Mouse (Mus musculus): ENCODE data around the gene Smarca4. TPM values are rescaled to one million over a fixed set of nuclear protein-coding genes. Genes with fewer than 3 reads are reported as not detected.

Smarca4 gene
- total RNA-seq (2014; rRNA removed) (13.1 and 15.8 TPM in 2 replicates), polyA plus RNA-seq (2012; rRNA removed) (15.2 and 15.9 TPM in 2 replicates)

GRCm38 (mm10) chr9:21615617-21616231 lies at the start of gene Smarca4:
TSS of gene Smarca4 (plus strand) at chr9:21616169.
- peak within 1 kb of the TSS; percentile 88 for H3K9ac ChIP-seq (ENCODE audit: low read depth, low read length)
- H3K27ac ChIP-seq (replicated peaks; ENCODE audit: insufficient read depth, low read depth, low read length): peak within 1 kb of the TSS; percentile 86
- peak; percentile 89 for DNase-seq (ENCODE audit: extremely low read depth, low read depth, low spot score)
- peaks cover 4% of the 10 kb centered on the region for H3K4me1 ChIP-seq (ENCODE audit: control insufficient read depth, insufficient read depth, low read length)
- no peaks in the 10 kb centered on the region for H3K36me3 ChIP-seq (ENCODE audit: control insufficient read depth, insufficient read depth, low read length)
- TF ChIP-seq CTCF (IDR thresholded peaks at IDR 0.05; ENCODE audit: low read depth, low read length) (no peak), POLR2A (IDR thresholded peaks at IDR 0.05; ENCODE audit: extremely low read depth, insufficient read depth, low read length) (peak; percentile 72)
- peak within 1 kb of the TSS; percentile 90 for H3K4me3 ChIP-seq (ENCODE audit: insufficient read depth, low read depth, low read length)
- peaks cover 20% of the 10 kb centered on the region; the same call in 1 of the 2 replicates for H3K79me2 ChIP-seq (ENCODE audit: control insufficient read depth, insufficient read depth, low read length)
- WGBS: 2% methylated on average over 44 of the region's 45 CpGs
- no peaks in the 10 kb centered on the region for H3K27me3 ChIP-seq (ENCODE audit: control insufficient read depth, insufficient read depth, low read length)

DNA sequence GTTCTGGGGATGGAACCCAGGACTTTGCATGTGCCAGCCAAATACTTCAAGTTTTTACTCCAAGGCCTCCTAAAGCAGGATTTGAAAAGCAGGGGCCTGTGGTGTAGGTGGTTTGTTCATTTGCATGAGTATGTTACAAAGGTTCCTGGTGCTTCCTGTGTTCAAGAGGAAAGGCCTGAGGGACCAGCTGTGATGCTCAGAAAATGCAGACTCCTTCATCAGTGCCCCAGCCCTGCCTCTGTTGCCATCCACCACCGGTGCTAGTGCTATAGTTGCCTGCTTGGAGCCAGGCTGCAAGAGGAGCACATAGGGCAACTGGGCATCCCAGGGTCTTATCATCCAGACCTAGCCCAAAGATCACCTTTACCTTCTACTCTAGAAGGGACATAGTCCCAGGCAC lies 49.4 kb upstream of the Smarca4 start:
- DNase-seq (ENCODE audit: extremely low read depth, low read depth, low spot score): no peak
- TF ChIP-seq CTCF (IDR thresholded peaks at IDR 0.05; ENCODE audit: low read depth, low read length) (no peak), POLR2A (IDR thresholded peaks at IDR 0.05; ENCODE audit: extremely low read depth, insufficient read depth, low read length) (no peak)
- H3K4me3 ChIP-seq (ENCODE audit: insufficient read depth, low read depth, low read length): no peak overlapping the region
- H3K27me3 ChIP-seq (ENCODE audit: control insufficient read depth, insufficient read depth, low read length): no peaks in the 10 kb centered on the region
- H3K27ac ChIP-seq (replicated peaks; ENCODE audit: insufficient read depth, low read depth, low read length): no peak overlapping the region
- H3K4me1 ChIP-seq (ENCODE audit: control insufficient read depth, insufficient read depth, low read length): peaks cover 2% of the 10 kb centered on the region
- H3K36me3 ChIP-seq (ENCODE audit: control insufficient read depth, insufficient read depth, low read length): peaks cover 13% of the 10 kb centered on the region
- 85% methylated on average over 1 of the region's 1 CpGs for WGBS
- no peak overlapping the region for H3K9ac ChIP-seq (ENCODE audit: low read depth, low read length)
- 0 out of 2 replicates have a peak, but pooled peaks cover 8% of the 10 kb centered on the region for H3K79me2 ChIP-seq (ENCODE audit: control insufficient read depth, insufficient read depth, low read length)

GRCm38 (mm10) chr9:21567051-21567450 lies 48.9 kb upstream of the Smarca4 start:
- TF ChIP-seq CTCF (IDR thresholded peaks at IDR 0.05; ENCODE audit: low read depth, low read length) (no peak), POLR2A (IDR thresholded peaks at IDR 0.05; ENCODE audit: extremely low read depth, insufficient read depth, low read length) (no peak)
- H3K27me3 ChIP-seq (ENCODE audit: control insufficient read depth, insufficient read depth, low read length): no peaks in the 10 kb centered on the region
- H3K36me3 ChIP-seq (ENCODE audit: control insufficient read depth, insufficient read depth, low read length): peaks cover 18% of the 10 kb centered on the region
- no peak overlapping the region for H3K4me3 ChIP-seq (ENCODE audit: insufficient read depth, low read depth, low read length)
- 25% methylated on average over 2 of the region's 2 CpGs for WGBS
- DNase-seq (ENCODE audit: extremely low read depth, low read depth, low spot score): peak; percentile 26
- H3K9ac ChIP-seq (ENCODE audit: low read depth, low read length): no peak overlapping the region
- no peak overlapping the region for H3K27ac ChIP-seq (replicated peaks; ENCODE audit: insufficient read depth, low read depth, low read length)
- H3K4me1 ChIP-seq (ENCODE audit: control insufficient read depth, insufficient read depth, low read length): peaks cover 2% of the 10 kb centered on the region
- 0 out of 2 replicates have a peak, but pooled peaks cover 8% of the 10 kb centered on the region for H3K79me2 ChIP-seq (ENCODE audit: control insufficient read depth, insufficient read depth, low read length)

- Histone ChIP-seq H3K27me3 (ENCODE audit: control insufficient read depth, insufficient read depth, low read length) (no peaks in the 10 kb centered on the region), H3K79me2 (ENCODE audit: control insufficient read depth, insufficient read depth, low read length) (0 out of 2 replicates have a peak, but pooled peaks cover 8% of the 10 kb centered on the region), H3K4me1 (ENCODE audit: control insufficient read depth, insufficient read depth, low read length) (peaks cover 2% of the 10 kb centered on the region), H3K9ac (ENCODE audit: low read depth, low read length) (no peak overlapping the region), H3K27ac (replicated peaks; ENCODE audit: insufficient read depth, low read depth, low read length) (no peak overlapping the region), H3K36me3 (ENCODE audit: control insufficient read depth, insufficient read depth, low read length) (peaks cover 19% of the 10 kb centered on the region), H3K4me3 (ENCODE audit: insufficient read depth, low read depth, low read length) (no peak overlapping the region)
- WGBS: 66% methylated on average over 8 of the region's 8 CpGs
- TF ChIP-seq POLR2A (IDR thresholded peaks at IDR 0.05; ENCODE audit: extremely low read depth, insufficient read depth, low read length): no peak
- no peak for TF ChIP-seq CTCF (IDR thresholded peaks at IDR 0.05; ENCODE audit: low read depth, low read length)
- peak; percentile 29 for DNase-seq (ENCODE audit: extremely low read depth, low read depth, low spot score)
These were observed 47.2 kb upstream of the Smarca4 start for GRCm38 (mm10) chr9:21568657-21569255.

DNA sequence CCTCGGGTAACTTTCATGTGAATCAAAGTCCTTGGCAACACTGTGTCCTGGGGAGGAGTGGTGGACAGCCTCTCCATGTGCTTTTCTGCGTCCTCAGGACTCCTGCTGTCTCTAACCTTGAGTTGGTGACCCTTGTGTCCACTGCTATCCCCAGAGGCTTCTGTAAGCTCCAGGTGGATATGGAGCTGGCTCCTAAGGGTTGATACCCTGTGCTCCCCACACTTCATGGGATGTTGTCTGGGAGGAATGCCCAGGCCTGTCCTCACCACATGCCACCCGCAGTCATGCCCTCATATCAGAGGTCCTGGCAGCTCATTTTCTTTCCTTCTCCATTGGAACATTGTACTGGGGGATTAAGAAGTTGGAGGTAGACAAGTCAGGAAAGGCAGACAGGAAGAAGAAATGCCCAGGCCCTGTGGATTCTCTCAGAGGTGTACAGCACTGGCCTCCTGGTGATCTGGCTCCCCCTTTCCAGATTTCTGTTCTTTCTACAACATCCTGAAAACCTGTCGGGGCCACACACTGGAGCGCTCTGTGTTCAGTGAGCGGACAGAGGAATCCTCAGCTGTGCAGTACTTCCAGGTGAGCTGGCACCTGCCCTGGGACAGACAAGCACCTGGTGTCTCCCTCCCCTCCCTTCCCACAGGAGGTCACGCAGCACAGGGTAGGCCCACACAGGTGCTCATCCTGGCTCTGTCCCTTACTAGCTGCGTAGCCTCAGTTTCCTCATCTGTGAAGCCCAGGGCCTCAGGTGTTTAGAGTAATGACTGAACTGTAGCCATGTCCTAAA lies 41.8 kb upstream of the Smarca4 start:
- H3K4me1 ChIP-seq (ENCODE audit: control insufficient read depth, insufficient read depth, low read length): no peaks in the 10 kb centered on the region; the same call in 1 of the 2 replicates
- H3K79me2 ChIP-seq (ENCODE audit: control insufficient read depth, insufficient read depth, low read length): no peaks in the 10 kb centered on the region
- WGBS: 94% methylated on average over 8 of the region's 8 CpGs
- peaks cover 26% of the 10 kb centered on the region for H3K36me3 ChIP-seq (ENCODE audit: control insufficient read depth, insufficient read depth, low read length)
- no peaks in the 10 kb centered on the region for H3K27me3 ChIP-seq (ENCODE audit: control insufficient read depth, insufficient read depth, low read length)
- DNase-seq (ENCODE audit: extremely low read depth, low read depth, low spot score): no peak
- no peak overlapping the region for H3K9ac ChIP-seq (ENCODE audit: low read depth, low read length)
- no peak overlapping the region for H3K4me3 ChIP-seq (ENCODE audit: insufficient read depth, low read depth, low read length)
- TF ChIP-seq POLR2A (IDR thresholded peaks at IDR 0.05; ENCODE audit: extremely low read depth, insufficient read depth, low read length): no peak
- TF ChIP-seq CTCF (IDR thresholded peaks at IDR 0.05; ENCODE audit: low read depth, low read length): no peak
- H3K27ac ChIP-seq (replicated peaks; ENCODE audit: insufficient read depth, low read depth, low read length): no peak overlapping the region

All from liver, adult 2 months (tissue).